Mouse (Mus musculus) heart, postnatal 36 days (tissue): ENCODE results near the gene Trappc6a. TPM values are rescaled to one million over a fixed set of nuclear protein-coding genes. Genes with fewer than 3 reads are reported as not detected.
A peak's percentile ranks its signal among the peaks of the same experiment; 100 is the strongest.
"Not testable (repeated sequence)": the region's sequence is repeated elsewhere in the genome, so short reads cannot be mapped to it uniquely, and the experiment has no call there.

ENCODE experiments used
- DNase-seq, 2 experiments: peaks; one replicate each; pipeline ENCODE4 v3.0.0; 2021 to 2022
- intact Hi-C: fragments of 180-260 bp; cut with DNase I; formaldehyde crosslinking; loops from one replicate; pipeline ENCODE4 v1.15.1; 2025
- total RNA-seq, 2 experiments: library from RNA; stranded (reverse); gene quantifications; 2 replicates each; pipeline ENCODE4 v1.2.3; 2021

The Trappc6a gene
- total RNA-seq, 2 experiments from 2014 or later, result 32.9 to 37.4 TPM

DNA sequence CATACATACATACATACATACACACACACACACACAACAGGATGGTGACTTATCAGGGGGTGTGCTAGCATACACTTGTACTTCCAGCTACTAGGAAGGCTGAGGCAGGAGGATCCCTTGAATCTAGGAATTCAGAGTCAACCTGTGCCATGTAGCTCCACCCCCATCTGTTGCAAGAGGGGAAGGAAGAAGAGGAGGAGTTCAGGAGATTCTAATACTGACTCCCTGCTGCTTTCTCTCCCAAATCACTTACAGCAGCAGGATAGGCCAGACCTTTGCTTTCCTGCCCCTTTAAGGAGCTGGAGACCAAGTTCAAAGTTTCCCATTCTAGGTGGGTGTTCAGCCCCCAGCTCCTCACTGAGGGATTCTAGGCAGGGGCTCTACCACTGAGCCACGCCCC, 22.7 kb upstream of the Trappc6a start:
- intact Hi-C loops, result no loop called here
- no peak for DNase-seq

- intact Hi-C loops, result no loop called here
- DNase-seq, result no peak
Measured at GRCm38 (mm10) chr7:19486549-19486948, 21.6 kb upstream of the Trappc6a start.

- intact Hi-C loops, result no loop called here
Measured at GRCm38 (mm10) chr7:19489525-19489924, 18.7 kb upstream of the Trappc6a start.

DNA sequence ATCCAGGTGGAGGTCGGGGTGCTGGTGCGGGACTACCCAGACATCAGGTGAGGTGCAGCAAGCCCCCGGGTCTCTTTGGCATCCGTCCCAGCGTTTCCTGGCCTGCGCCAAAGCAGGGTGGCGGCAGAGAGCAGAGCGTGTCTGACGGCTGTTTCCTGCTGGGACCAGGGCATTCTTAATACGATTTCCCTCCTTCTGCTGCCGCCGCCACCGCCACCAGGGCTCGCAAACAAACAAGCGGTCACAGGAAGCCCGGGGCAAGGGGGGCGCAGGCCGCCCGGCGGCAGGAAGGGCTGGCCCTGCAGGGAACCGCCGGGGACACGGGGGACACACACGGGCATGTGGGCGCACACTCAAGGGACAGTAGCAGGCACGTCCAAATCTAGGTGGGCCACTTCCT, 16.5 kb upstream of the Trappc6a start:
- intact Hi-C loops, result no loop called here
- DNase-seq, result peak; percentile 34 to 47

More at GRCm38 (mm10) chr7:19489525-19489924, 18.7 kb upstream of the Trappc6a start:
- DNase-seq, result no peak

GRCm38 (mm10) chr7:19494751-19495474, 13.3 kb upstream of the Trappc6a start:
- intact Hi-C loops, result no loop called here
- no peak for DNase-seq

GRCm38 (mm10) chr7:19495521-19496213, 12.5 kb upstream of the Trappc6a start:
- intact Hi-C loops, result no loop called here
- peak in 1 of 2 experiments; percentile 31 for DNase-seq

- intact Hi-C loops, result no loop called here
- DNase-seq, result no peak
Measured at GRCm38 (mm10) chr7:19496214-19496555, 12.0 kb upstream of the Trappc6a start.

GRCm38 (mm10) chr7:19498326-19498725, 9.9 kb upstream of the Trappc6a start:
- no peak for DNase-seq
- intact Hi-C loops, result no loop called here

- intact Hi-C loops, result loop anchor here (5.0 kb wide), 1 partner anchor 93 kb away; no protein-coding TSS in a partner anchor
- DNase-seq, result no peak
Measured at GRCm38 (mm10) chr7:19500420-19501363, 7.5 kb upstream of the Trappc6a start.

DNA sequence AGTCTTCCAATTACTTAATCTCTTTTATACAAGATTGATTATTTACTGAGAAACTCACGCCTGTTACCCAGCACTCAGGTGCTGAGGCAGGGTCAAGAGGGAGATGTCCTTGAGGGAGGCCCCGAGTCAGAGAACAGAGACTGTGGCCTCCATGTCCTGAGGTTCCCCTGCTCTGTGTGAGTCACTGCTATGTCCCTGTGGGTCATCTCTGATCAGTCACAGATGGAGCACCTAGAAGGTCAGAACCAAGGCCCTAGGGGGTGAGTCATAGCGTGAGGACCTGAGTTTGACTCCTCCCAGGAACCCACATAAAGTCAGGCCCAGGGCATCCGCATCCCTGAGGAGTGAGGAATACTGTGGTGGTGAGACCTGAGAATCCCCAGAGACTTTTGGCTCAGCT, 6.5 kb upstream of the Trappc6a start:
- intact Hi-C loops, result loop anchor here (2.0 to 5.0 kb wide), 3 partner anchors 37 to 117 kb away; no protein-coding TSS in a partner anchor

GRCm38 (mm10) chr7:19503481-19504068, 4.6 kb upstream of the Trappc6a start:
- DNase-seq, result peak; percentile 55 to 56
- intact Hi-C loops, result loop anchor here (2.0 to 5.0 kb wide), 3 partner anchors 39 to 115 kb away; no protein-coding TSS in a partner anchor

More for the DNA sequence above, 6.5 kb upstream of the Trappc6a start:
- DNase-seq, result no peak

DNA sequence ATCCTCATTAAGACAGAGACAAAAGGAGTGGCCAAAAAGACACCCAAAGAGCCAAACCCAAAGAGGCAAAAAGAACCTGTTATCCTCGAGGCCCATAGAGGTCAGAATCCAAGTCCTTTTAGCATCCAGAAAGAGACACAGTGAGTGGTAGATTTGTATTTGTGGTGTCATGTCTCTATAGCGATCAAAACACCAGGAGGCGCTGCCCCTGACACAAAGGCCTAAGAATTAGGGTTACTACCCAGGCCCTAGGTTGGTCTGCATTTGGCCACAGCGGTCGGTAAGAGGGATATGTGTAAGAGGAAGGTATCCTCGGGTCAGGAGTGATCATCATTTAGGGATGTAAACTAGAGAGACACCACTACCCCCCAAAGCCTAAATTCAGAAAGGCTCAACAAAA, 1.9 kb upstream of the Trappc6a start:
- intact Hi-C loops, result loop anchor here (2.0 kb wide), 1 partner anchor 66 kb away; no protein-coding TSS in a partner anchor
- no peak for DNase-seq

- intact Hi-C loops, result loop anchor here (1.0 to 2.0 kb wide), 2 partner anchors 48 to 66 kb away; no protein-coding TSS in a partner anchor
- peak; percentile 36 to 42 for DNase-seq
Measured at GRCm38 (mm10) chr7:19506969-19507611, 1.1 kb upstream of the Trappc6a start.

GRCm38 (mm10) chr7:19507612-19507981, 598 bp upstream of the Trappc6a start:
- intact Hi-C loops, result loop anchor here (1.0 to 2.0 kb wide), 2 partner anchors 48 to 65 kb away; no protein-coding TSS in a partner anchor
- no peak for DNase-seq

DNA sequence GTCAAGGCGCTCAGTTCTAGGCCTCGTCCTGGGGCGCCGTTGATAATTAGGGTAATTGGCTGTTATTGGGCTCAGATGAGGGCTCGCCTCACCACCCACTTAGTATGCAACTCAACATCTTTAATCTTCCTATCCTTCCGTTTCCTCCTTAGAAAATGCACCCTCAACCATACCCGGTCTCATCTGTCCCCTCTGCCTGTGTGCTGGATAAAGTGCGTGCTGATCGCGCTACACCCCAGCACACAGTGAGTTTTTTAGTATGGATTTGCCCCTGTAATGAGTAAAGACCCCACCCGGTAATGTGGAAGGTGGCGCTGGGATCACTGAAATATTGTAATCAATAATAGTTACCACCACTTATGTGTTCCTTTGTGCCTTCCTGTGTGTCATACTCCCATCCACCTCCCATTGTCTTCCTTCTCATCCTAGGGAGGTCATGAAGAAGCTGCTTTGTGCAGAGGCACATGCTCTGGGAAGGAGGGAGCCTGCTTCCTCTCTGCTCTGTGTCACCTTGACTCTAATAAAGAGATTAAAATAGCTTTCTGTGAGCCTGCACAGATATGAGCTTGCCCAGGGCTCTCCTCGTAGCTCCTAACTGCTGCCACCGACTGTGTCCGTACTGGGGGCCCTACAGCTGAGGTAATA, 851 bp downstream of the Trappc6a start:
- intact Hi-C loops, result no loop called here

GRCm38 (mm10) chr7:19509786-19510185, 1.6 kb downstream of the Trappc6a start:
- intact Hi-C loops, result no loop called here
- no peak for DNase-seq

More for the DNA sequence above, 851 bp downstream of the Trappc6a start:
- DNase-seq, result no peak

GRCm38 (mm10) chr7:19511934-19512333, 3.7 kb downstream of the Trappc6a start:
- intact Hi-C loops, DNase-seq: not testable (repeated sequence)

- no peak for DNase-seq
- intact Hi-C loops, result no loop called here
Measured at GRCm38 (mm10) chr7:19512353-19512752, 4.2 kb downstream of the Trappc6a start.
